Mouse (Mus musculus) heart, embryonic 11.5 days (tissue): ENCODE results near the gene Dagla. TPM values are rescaled to one million over a fixed set of nuclear protein-coding genes. Genes with fewer than 3 reads are reported as not detected.

Source experiments
- ATAC-seq: fragments of 200-750 bp; cut with Nextera tagmentation; replicated peaks from 2 replicates; pipeline ENCODE4 v1.8.0; 2017; ENCODE audit warnings: moderate library complexity; ENCODE audit not compliant: insufficient number of reproducible peaks, low FRiP score, low TSS enrichment
- H3K27ac ChIP-seq: fragments of 300-500 bp; sonication (generic); 2 replicates; pipeline ENCODE4 v1.5.1; 2014; ENCODE audit warnings: mild to moderate bottlenecking, low read depth, low read length
- H3K27me3 ChIP-seq: fragments of 300-500 bp; sonication (generic); 2 replicates; pipeline ENCODE4 v1.6.1; 2014; ENCODE audit warnings: mild to moderate bottlenecking, low read length, mixed read lengths; ENCODE audit not compliant: control insufficient read depth, insufficient read depth
- H3K36me3 ChIP-seq: fragments of 300-500 bp; sonication (generic); 2 replicates; pipeline ENCODE4 v1.6.1; 2014; ENCODE audit warnings: mild to moderate bottlenecking, low read length, moderate library complexity, mixed read lengths; ENCODE audit not compliant: control insufficient read depth, insufficient read depth
- H3K4me1 ChIP-seq: fragments of 300-500 bp; sonication (generic); 2 replicates; pipeline ENCODE4 v1.6.1; 2014; ENCODE audit warnings: low read length; ENCODE audit not compliant: control insufficient read depth, insufficient read depth
- H3K4me2 ChIP-seq: fragments of 300-500 bp; sonication (generic); 2 replicates; pipeline ENCODE4 v1.6.1; 2014; ENCODE audit warnings: mild to moderate bottlenecking, moderate library complexity
- H3K4me3 ChIP-seq: fragments of 300-500 bp; sonication (generic); 2 replicates; pipeline ENCODE4 v1.5.1; 2014; ENCODE audit warnings: low read depth, low read length
- H3K9ac ChIP-seq: fragments of 300-500 bp; sonication (generic); 2 replicates; pipeline ENCODE4 v1.6.1; 2014; ENCODE audit warnings: mild to moderate bottlenecking, low read depth, low read length, moderate library complexity
- H3K9me3 ChIP-seq: fragments of 300-500 bp; sonication (generic); replicated peaks from 2 replicates; pipeline ENCODE4 v1.6.1; 2016; ENCODE audit warnings: low read length; ENCODE audit not compliant: control insufficient read depth
- WGBS: fragments of 180-500 bp; shearing (Covaris S2); extraction: QIAGEN DNeasy Blood & Tissue Kit; methylation state at CpG from one replicate; pipeline ENCODE4 v1.1.7; 2014; ENCODE audit not compliant: insufficient replicate concordance; 5-methylcytosine and 5-hydroxymethylcytosine counted together
- polyA plus RNA-seq: library from polyadenylated mRNA; unstranded; fragments of >200 nt; fragmentation: Nextera tagmentation; extraction: Ambion mirVana; gene quantifications from 2 replicates; pipeline ENCODE4 v1.2.1, GENCODE M21; 2014

Gene Dagla
- polyA plus RNA-seq, 1 experiment from 2014 or later = 0.66 TPM

GRCm38 (mm10) chr19:10248128-10248527 is 56.5 kb downstream of the Dagla start:
- WGBS = 29% methylated on average over 20 of the region's 20 CpGs
- Histone ChIP-seq H3K4me2 (peak overlapping the region; percentile 43), H3K36me3 (no peaks in the 10 kb centered on the region), H3K4me3 (no peak overlapping the region), H3K27ac (no peak overlapping the region), H3K9ac (no peak overlapping the region), H3K4me1 (peaks cover 11% of the 10 kb centered on the region), H3K27me3 (peaks cover 11% of the 10 kb centered on the region; the same call in 1 of the 2 replicates), H3K9me3 (no peaks in the 10 kb centered on the region)
- no peak; the same call in 1 of the 2 replicates for ATAC-seq

- no peak for ATAC-seq
- no peak overlapping the region for H3K4me3 ChIP-seq
- 20% methylated on average over 6 of the region's 6 CpGs for WGBS
- peaks cover 11% of the 10 kb centered on the region; the same call in 1 of the 2 replicates for H3K27me3 ChIP-seq
- peaks cover 11% of the 10 kb centered on the region for H3K4me1 ChIP-seq
- no peak overlapping the region for H3K4me2 ChIP-seq
- H3K9me3 ChIP-seq = no peaks in the 10 kb centered on the region
- H3K27ac ChIP-seq = no peak overlapping the region
- H3K36me3 ChIP-seq = no peaks in the 10 kb centered on the region
- no peak overlapping the region; the same call in 1 of the 2 replicates for H3K9ac ChIP-seq
Observed at GRCm38 (mm10) chr19:10247165-10247564, 57.5 kb downstream of the Dagla start.

- Histone ChIP-seq H3K27ac (no peak overlapping the region), H3K36me3 (no peaks in the 10 kb centered on the region), H3K4me2 (no peak overlapping the region), H3K27me3 (peaks cover 8% of the 10 kb centered on the region; the same call in 1 of the 2 replicates), H3K4me3 (no peak overlapping the region), H3K9me3 (no peaks in the 10 kb centered on the region), H3K4me1 (peaks cover 15% of the 10 kb centered on the region), H3K9ac (no peak overlapping the region)
- ATAC-seq = no peak
- 9% methylated on average over 3 of the region's 3 CpGs for WGBS
Observed at GRCm38 (mm10) chr19:10244183-10244582, 60.5 kb downstream of the Dagla start.

GRCm38 (mm10) chr19:10242916-10243315 is 61.8 kb downstream of the Dagla start:
- no peaks in the 10 kb centered on the region for H3K9me3 ChIP-seq
- WGBS = 14% methylated on average over 8 of the region's 8 CpGs
- H3K4me3 ChIP-seq = no peak overlapping the region
- H3K4me1 ChIP-seq = peaks cover 19% of the 10 kb centered on the region
- H3K36me3 ChIP-seq = no peaks in the 10 kb centered on the region
- ATAC-seq = no peak
- no peak overlapping the region for H3K27ac ChIP-seq
- peaks cover 4% of the 10 kb centered on the region; the same call in 1 of the 2 replicates for H3K27me3 ChIP-seq
- H3K4me2 ChIP-seq = no peak overlapping the region
- no peak overlapping the region for H3K9ac ChIP-seq

- Histone ChIP-seq H3K4me1 (peaks cover 8% of the 10 kb centered on the region), H3K27ac (peak within 1 kb of the TSS; percentile 37), H3K4me3 (peak within 1 kb of the TSS; percentile 48), H3K4me2 (peak within 1 kb of the TSS; percentile 82), H3K9me3 (no peaks in the 10 kb centered on the region), H3K27me3 (no peaks in the 10 kb centered on the region), H3K9ac (peak within 1 kb of the TSS; percentile 80), H3K36me3 (no peaks in the 10 kb centered on the region)
- peak; percentile 62 for ATAC-seq
- 7% methylated on average over 43 of the region's 43 CpGs for WGBS
Observed at GRCm38 (mm10) chr19:10240654-10241305, 63.9 kb downstream of the Dagla start, which contains the start of gene Myrf. TSS of gene Myrf (minus strand) at chr19:10240748.

- no peak for ATAC-seq
- Histone ChIP-seq H3K27me3 (no peaks in the 10 kb centered on the region), H3K27ac (peak overlapping the region; percentile 37), H3K4me3 (peak overlapping the region; percentile 48), H3K9ac (peak overlapping the region; percentile 80), H3K36me3 (no peaks in the 10 kb centered on the region), H3K4me1 (peaks cover 8% of the 10 kb centered on the region), H3K9me3 (no peaks in the 10 kb centered on the region), H3K4me2 (peak overlapping the region; percentile 82)
- 2% methylated on average over 26 of the region's 26 CpGs for WGBS
Observed at GRCm38 (mm10) chr19:10239975-10240653, 64.6 kb downstream of the Dagla start.

GRCm38 (mm10) chr19:10239419-10239818 is 65.3 kb downstream of the Dagla start:
- Histone ChIP-seq H3K27ac (peak overlapping the region; percentile 42; the same call in 1 of the 2 replicates), H3K9me3 (no peaks in the 10 kb centered on the region), H3K27me3 (no peaks in the 10 kb centered on the region), H3K4me3 (peak overlapping the region; percentile 48), H3K4me1 (peaks cover 8% of the 10 kb centered on the region), H3K4me2 (peak overlapping the region; percentile 82), H3K36me3 (no peaks in the 10 kb centered on the region), H3K9ac (peak overlapping the region; percentile 80)
- WGBS = 30% methylated on average over 2 of the region's 2 CpGs
- ATAC-seq = no peak

- H3K9ac ChIP-seq = no peak overlapping the region
Observed at GRCm38 (mm10) chr19:10238477-10238876, 66.2 kb downstream of the Dagla start.

More at GRCm38 (mm10) chr19:10238477-10238876, 66.2 kb downstream of the Dagla start:
- H3K4me1 ChIP-seq = peaks cover 8% of the 10 kb centered on the region
- H3K4me2 ChIP-seq = peak overlapping the region; percentile 82
- no peak; the same call in 1 of the 2 replicates for ATAC-seq
- 15% methylated on average over 3 of the region's 3 CpGs for WGBS
- no peaks in the 10 kb centered on the region for H3K27me3 ChIP-seq
- 0 out of 2 replicates have a peak overlapping the region, but pooled peaks have one; percentile 35 for H3K27ac ChIP-seq
- no peak overlapping the region; the same call in 1 of the 2 replicates for H3K4me3 ChIP-seq
- H3K9me3 ChIP-seq = no peaks in the 10 kb centered on the region
- no peaks in the 10 kb centered on the region for H3K36me3 ChIP-seq
